Mouse (Mus musculus) limb, embryonic 12.5 days (tissue): ENCODE measurements around the gene Gm21973. TPM values are rescaled to one million over a fixed set of nuclear protein-coding genes. Genes with fewer than 3 reads are reported as not detected.
A peak's percentile ranks its signal among the peaks of the same experiment; 100 is the strongest.

Experiments
- ATAC-seq: fragments of 200-750 bp; cut with Nextera tagmentation; 2 replicates; pipeline ENCODE4 v1.8.0; 2017; ENCODE audit warnings: low read depth, moderate TSS enrichment; ENCODE audit not compliant: insufficient number of reproducible peaks, insufficient read depth, low FRiP score, low TSS enrichment
- H3K27ac ChIP-seq: fragments of 300-500 bp; sonication (generic); 2 replicates; pipeline ENCODE4 v1.5.1; 2016; ENCODE audit warnings: mild to moderate bottlenecking, moderate library complexity
- H3K27me3 ChIP-seq: fragments of 300-500 bp; sonication (generic); 2 replicates; pipeline ENCODE4 v1.6.1; 2016; ENCODE audit warnings: mild to moderate bottlenecking, moderate library complexity
- H3K36me3 ChIP-seq: fragments of 300-500 bp; sonication (generic); 2 replicates; pipeline ENCODE4 v1.6.1; 2016; ENCODE audit warnings: mild to moderate bottlenecking, moderate library complexity
- H3K4me1 ChIP-seq: fragments of 300-500 bp; sonication (generic); replicated peaks from 2 replicates; pipeline ENCODE4 v1.6.1; 2016
- H3K4me2 ChIP-seq: fragments of 300-500 bp; sonication (generic); 2 replicates; pipeline ENCODE4 v1.6.1; 2016; ENCODE audit warnings: mild to moderate bottlenecking, moderate library complexity
- H3K4me3 ChIP-seq: fragments of 300-500 bp; sonication (generic); replicated peaks from 2 replicates; pipeline ENCODE4 v1.5.1; 2016; ENCODE audit warnings: mild to moderate bottlenecking
- H3K9ac ChIP-seq: fragments of 300-500 bp; sonication (generic); replicated peaks from 2 replicates; pipeline ENCODE4 v1.6.1; 2016; ENCODE audit warnings: mild to moderate bottlenecking, moderate library complexity
- H3K9me3 ChIP-seq: fragments of 300-500 bp; sonication (generic); 2 replicates; pipeline ENCODE4 v1.6.1; 2016; ENCODE audit warnings: mild to moderate bottlenecking, moderate library complexity
- WGBS: fragments of 180-500 bp; shearing (Covaris S2); methylation state at CpG from one replicate; pipeline ENCODE4 v1.1.7; 2016; 5-methylcytosine and 5-hydroxymethylcytosine counted together
- polyA plus RNA-seq: library from polyadenylated mRNA; unstranded; fragments of >200 nt; fragmentation: Nextera tagmentation; extraction: Ambion mirVana; gene quantifications from 2 replicates; pipeline ENCODE4 v1.2.1, GENCODE M21; 2016

The Gm21973 gene
- polyA plus RNA-seq, 1 experiment from 2014 or later = not detected

DNA sequence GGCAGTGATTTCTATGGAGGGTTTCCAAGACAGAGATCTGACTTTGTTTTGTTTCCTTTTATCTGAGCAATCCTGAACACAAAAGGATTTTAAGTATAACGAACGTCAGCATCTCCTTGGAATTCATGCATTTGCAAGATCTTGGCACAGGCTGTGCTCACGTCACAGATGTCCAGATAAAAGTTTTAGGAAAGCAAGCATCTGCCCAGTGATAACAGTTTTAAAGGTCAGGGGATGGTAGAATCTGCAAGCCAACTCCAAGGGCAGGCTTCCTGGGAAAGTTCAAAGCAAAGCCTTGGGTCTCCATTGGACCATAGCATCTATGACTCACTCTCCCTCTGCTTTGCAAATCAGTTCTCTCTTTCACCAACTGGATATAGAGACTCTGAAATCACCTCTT, 5.4 kb downstream of the Gm21973 start:
- ATAC-seq = no peak
- no peaks in the 10 kb centered on the region for H3K36me3 ChIP-seq
- H3K4me2 ChIP-seq = no peak overlapping the region
- no peaks in the 10 kb centered on the region for H3K9me3 ChIP-seq
- H3K4me1 ChIP-seq = no peaks in the 10 kb centered on the region
- WGBS = 90% methylated on average over 3 of the region's 3 CpGs
- no peak overlapping the region for H3K9ac ChIP-seq
- no peaks in the 10 kb centered on the region for H3K27me3 ChIP-seq
- H3K4me3 ChIP-seq = no peak overlapping the region
- no peak overlapping the region for H3K27ac ChIP-seq

DNA sequence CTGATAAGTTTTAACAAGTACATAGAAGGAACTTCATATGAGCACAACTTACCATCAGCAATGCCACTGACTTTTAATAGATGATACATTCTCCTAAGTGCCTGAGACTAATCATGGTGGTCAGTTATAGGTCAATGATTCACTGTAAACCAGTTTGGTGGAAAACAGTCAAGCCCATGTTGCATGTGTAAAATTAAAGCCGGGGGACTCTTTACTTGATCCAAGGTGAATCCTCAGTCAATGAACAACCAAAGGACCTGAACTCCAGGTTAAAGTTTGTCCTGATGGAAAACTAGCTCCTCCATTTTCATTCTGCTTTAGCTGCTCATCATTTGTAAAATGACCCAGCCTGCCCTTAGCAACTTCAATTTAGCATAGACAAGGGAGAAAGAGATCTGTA, 7.4 kb downstream of the Gm21973 start:
- 90% methylated on average over 1 of the region's 1 CpGs for WGBS

GRCm38 (mm10) chr15:10338606-10339005, 13.4 kb downstream of the Gm21973 start:
- Histone ChIP-seq H3K9ac (no peak overlapping the region), H3K4me3 (no peak overlapping the region), H3K4me2 (no peak overlapping the region), H3K27ac (no peak overlapping the region), H3K4me1 (no peaks in the 10 kb centered on the region), H3K27me3 (no peaks in the 10 kb centered on the region), H3K9me3 (no peaks in the 10 kb centered on the region), H3K36me3 (no peaks in the 10 kb centered on the region)
- 91% methylated on average over 3 of the region's 3 CpGs for WGBS
- ATAC-seq = no peak

More for the DNA sequence above, 7.4 kb downstream of the Gm21973 start:
- H3K36me3 ChIP-seq = no peaks in the 10 kb centered on the region
- no peaks in the 10 kb centered on the region for H3K4me1 ChIP-seq
- H3K27ac ChIP-seq = no peak overlapping the region
- ATAC-seq = no peak
- no peak overlapping the region for H3K4me2 ChIP-seq
- H3K4me3 ChIP-seq = no peak overlapping the region
- no peaks in the 10 kb centered on the region for H3K27me3 ChIP-seq
- H3K9ac ChIP-seq = no peak overlapping the region
- H3K9me3 ChIP-seq = no peaks in the 10 kb centered on the region

DNA sequence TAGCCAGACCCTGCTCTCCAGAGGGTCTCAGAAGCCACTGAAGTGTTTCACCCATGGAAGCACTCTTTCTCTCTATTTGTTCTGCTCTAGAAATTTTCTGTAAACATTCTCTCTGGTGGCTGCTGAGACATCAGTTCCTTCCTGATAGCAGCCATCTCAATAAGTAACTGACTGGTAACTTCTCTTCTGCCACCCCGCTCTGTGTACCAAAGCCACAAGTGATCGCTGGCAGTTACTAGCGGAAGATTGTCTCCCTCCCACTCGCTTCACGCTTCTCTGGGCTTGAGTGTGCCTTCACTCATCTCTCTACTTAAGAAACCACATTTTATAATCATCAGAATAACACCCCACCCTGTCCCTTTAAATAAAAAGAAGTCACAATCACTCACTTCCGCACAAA, 21.9 kb downstream of the Gm21973 start:
- H3K4me3 ChIP-seq = no peak overlapping the region
- H3K4me2 ChIP-seq = no peak overlapping the region
- no peaks in the 10 kb centered on the region for H3K36me3 ChIP-seq
- H3K9me3 ChIP-seq = no peaks in the 10 kb centered on the region
- WGBS = 91% methylated on average over 6 of the region's 6 CpGs
- no peak overlapping the region for H3K9ac ChIP-seq
- H3K4me1 ChIP-seq = no peaks in the 10 kb centered on the region
- H3K27me3 ChIP-seq = no peaks in the 10 kb centered on the region
- no peak for ATAC-seq
- no peak overlapping the region for H3K27ac ChIP-seq

GRCm38 (mm10) chr15:10358039-10358948, 33.1 kb downstream of the Gm21973 start, which contains the start of gene Agxt2:
Gene Agxt2 (plus strand): TSS chr15:10358532.
- H3K4me1 ChIP-seq = no peaks in the 10 kb centered on the region
- H3K4me3 ChIP-seq = no peak within 1 kb of the TSS
- no peaks in the 10 kb centered on the region for H3K36me3 ChIP-seq
- no peaks in the 10 kb centered on the region for H3K27me3 ChIP-seq
- no peaks in the 10 kb centered on the region for H3K9me3 ChIP-seq
- no peak within 1 kb of the TSS for H3K9ac ChIP-seq
- ATAC-seq = no peak
- H3K4me2 ChIP-seq = no peak within 1 kb of the TSS
- H3K27ac ChIP-seq = no peak within 1 kb of the TSS
- WGBS = 80% methylated on average over 9 of the region's 9 CpGs

DNA sequence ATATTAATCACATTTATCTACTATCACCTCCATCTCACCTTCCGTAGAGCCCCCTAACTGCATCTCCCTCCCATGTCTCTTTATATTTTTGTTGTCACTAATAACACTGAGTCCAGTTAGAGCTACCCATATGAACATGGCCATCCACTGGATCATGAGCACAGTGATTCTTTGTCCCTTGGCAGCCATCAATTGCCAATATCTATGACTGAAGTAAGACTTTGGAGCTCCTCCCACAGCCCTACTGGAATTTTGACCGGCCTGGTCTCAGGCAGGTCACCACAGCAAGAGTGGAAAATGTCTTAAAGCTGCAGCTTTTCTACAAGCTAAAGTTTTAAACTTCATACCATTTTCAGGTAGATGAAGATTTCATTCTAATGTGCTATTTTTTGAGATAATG, 41.2 kb downstream of the Gm21973 start:
- no peaks in the 10 kb centered on the region for H3K27me3 ChIP-seq
- no peak overlapping the region for H3K27ac ChIP-seq
- H3K9me3 ChIP-seq = no peaks in the 10 kb centered on the region
- 93% methylated on average over 2 of the region's 2 CpGs for WGBS
- ATAC-seq = no peak
- H3K9ac ChIP-seq = no peak overlapping the region
- H3K4me1 ChIP-seq = no peaks in the 10 kb centered on the region
- H3K36me3 ChIP-seq = no peaks in the 10 kb centered on the region
- no peak overlapping the region for H3K4me2 ChIP-seq
- no peak overlapping the region for H3K4me3 ChIP-seq

GRCm38 (mm10) chr15:10375404-10375803, 50.2 kb downstream of the Gm21973 start:
- Histone ChIP-seq H3K9ac (no peak overlapping the region), H3K27ac (no peak overlapping the region), H3K4me2 (no peak overlapping the region), H3K4me3 (no peak overlapping the region), H3K36me3 (no peaks in the 10 kb centered on the region), H3K4me1 (peaks cover 7% of the 10 kb centered on the region; the same call in 1 of the 2 replicates), H3K27me3 (no peaks in the 10 kb centered on the region), H3K9me3 (no peaks in the 10 kb centered on the region)
- ATAC-seq = no peak
- WGBS = 90% methylated on average over 3 of the region's 3 CpGs

DNA sequence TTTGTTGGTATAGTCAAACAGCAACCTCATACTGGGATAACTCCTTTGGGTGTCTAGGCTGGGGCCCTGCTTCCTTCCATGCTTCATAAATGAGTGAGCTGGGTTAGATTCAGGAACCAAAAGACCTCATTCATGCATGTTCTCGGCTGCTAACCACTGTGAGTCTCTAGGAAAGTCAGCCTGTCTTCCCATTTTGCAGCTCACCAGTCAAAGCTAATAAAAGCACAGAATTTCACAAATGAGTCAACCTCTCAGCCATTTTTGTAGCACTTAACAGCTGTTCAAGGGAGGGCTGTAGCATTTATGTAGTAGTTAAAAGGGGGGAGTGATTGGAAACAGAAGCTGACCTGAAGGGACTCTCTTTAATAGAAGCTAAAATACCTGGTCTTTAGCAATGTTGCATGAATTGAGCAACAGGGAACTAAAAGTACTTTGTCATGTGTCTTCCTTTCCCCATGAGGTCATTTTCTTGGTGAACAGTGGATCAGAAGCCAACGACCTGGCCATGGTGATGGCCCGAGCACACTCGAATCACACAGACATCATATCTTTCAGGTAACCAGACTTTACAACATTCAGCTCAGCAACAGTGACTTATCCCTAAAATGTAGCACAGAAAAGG, 53.3 kb downstream of the Gm21973 start:
- no peak; the same call in 1 of the 2 replicates for ATAC-seq

DNA sequence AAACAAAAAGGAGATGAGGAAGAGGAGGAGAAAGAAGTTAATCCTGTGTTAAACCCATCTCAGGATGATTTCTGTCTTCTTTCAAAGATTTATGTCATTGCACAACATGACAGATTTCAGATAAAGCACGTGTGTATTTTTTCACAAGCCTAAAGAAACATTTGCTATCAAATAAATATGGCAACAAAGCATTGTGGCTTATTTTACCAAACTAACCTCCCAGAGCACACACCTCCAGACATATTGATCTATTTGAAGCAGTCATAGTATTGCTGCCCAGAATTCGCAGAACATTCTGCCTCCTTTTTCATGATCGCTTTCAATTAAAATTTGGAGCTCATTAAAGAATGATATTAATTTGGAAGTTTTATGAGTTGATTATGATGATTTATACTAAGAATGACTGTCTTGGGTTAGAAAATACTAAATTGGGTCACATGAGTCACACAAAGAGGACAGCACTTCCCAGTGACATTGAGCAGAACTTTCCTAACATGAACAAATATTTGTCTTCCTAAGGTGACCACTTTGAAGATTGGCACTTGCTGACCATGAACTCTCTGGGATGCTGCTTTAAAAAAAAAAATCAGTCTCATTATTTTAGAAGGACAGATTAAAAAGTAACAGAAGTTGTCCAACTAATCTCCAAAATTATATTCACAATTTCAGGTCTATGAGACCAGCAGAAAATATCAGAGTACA, 54.7 kb downstream of the Gm21973 start:
- WGBS = 90% methylated on average over 3 of the region's 3 CpGs
- Histone ChIP-seq H3K9me3 (no peaks in the 10 kb centered on the region), H3K27ac (no peak overlapping the region), H3K4me3 (no peak overlapping the region), H3K4me2 (no peak overlapping the region), H3K27me3 (no peaks in the 10 kb centered on the region), H3K9ac (no peak overlapping the region), H3K4me1 (peaks cover 7% of the 10 kb centered on the region; the same call in 1 of the 2 replicates), H3K36me3 (no peaks in the 10 kb centered on the region)
- ATAC-seq = no peak

More for the DNA sequence above, 53.3 kb downstream of the Gm21973 start:
- 57% methylated on average over 4 of the region's 4 CpGs for WGBS
- H3K27me3 ChIP-seq = no peaks in the 10 kb centered on the region
- H3K4me1 ChIP-seq = peaks cover 7% of the 10 kb centered on the region; the same call in 1 of the 2 replicates
- H3K27ac ChIP-seq = peak overlapping the region; percentile 45; the same call in 1 of the 2 replicates
- H3K9me3 ChIP-seq = no peaks in the 10 kb centered on the region
- H3K4me3 ChIP-seq = no peak overlapping the region
- no peak overlapping the region for H3K4me2 ChIP-seq
- no peaks in the 10 kb centered on the region for H3K36me3 ChIP-seq
- no peak overlapping the region for H3K9ac ChIP-seq

- no peak overlapping the region for H3K4me2 ChIP-seq
- H3K27me3 ChIP-seq = no peaks in the 10 kb centered on the region
- no peaks in the 10 kb centered on the region for H3K36me3 ChIP-seq
- no peaks in the 10 kb centered on the region for H3K4me1 ChIP-seq
- no peak overlapping the region for H3K4me3 ChIP-seq
- no peak overlapping the region for H3K27ac ChIP-seq
- no peak overlapping the region for H3K9ac ChIP-seq
- no peaks in the 10 kb centered on the region for H3K9me3 ChIP-seq
- ATAC-seq = no peak
- WGBS = 80% methylated on average over 2 of the region's 2 CpGs
These were observed 62.1 kb downstream of the Gm21973 start for GRCm38 (mm10) chr15:10387263-10387662.

GRCm38 (mm10) chr15:10399795-10400194, 74.6 kb downstream of the Gm21973 start:
- no peaks in the 10 kb centered on the region for H3K36me3 ChIP-seq
- H3K4me2 ChIP-seq = no peak overlapping the region
- H3K4me1 ChIP-seq = no peaks in the 10 kb centered on the region
- no peak overlapping the region for H3K4me3 ChIP-seq
- no peak for ATAC-seq
- no peaks in the 10 kb centered on the region for H3K27me3 ChIP-seq
- 78% methylated on average over 2 of the region's 2 CpGs for WGBS
- H3K9me3 ChIP-seq = no peaks in the 10 kb centered on the region
- no peak overlapping the region for H3K9ac ChIP-seq
- no peak overlapping the region for H3K27ac ChIP-seq
